Mouse (Mus musculus): ENCODE measurements at regions not wholly inside any gene's neighbourhood (a gene's known extent, or its start where the extent isn't known, plus 50 kb on each side); places are given as distances from the start of the nearest gene placed in this dataset.

DNA sequence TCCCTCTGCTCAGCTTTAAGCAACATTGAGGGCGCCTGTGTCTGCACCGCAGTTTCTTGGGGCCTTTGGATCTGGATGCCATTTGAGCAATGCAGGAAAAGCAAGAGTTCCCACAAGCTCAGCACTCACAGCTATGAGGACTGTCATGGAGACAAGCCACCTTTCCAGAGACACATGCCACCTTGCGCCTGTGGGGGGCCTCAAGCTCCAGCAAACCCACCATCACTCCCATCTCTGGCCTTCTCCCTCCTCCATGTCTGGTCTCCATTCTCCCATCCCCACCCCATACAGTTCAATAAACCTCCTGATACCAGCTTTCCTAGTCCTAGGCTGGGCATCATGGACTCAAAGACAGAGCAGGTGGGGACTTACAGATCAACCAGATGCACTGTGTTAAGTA lies 97.8 kb downstream of the Wdr11 start:
- no peak overlapping the region for H3K4me3 ChIP-seq (replicated peaks)
- H3K36me3 ChIP-seq: no peaks in the 10 kb centered on the region
- H3K9ac ChIP-seq (replicated peaks): no peak overlapping the region
- H3K9me3 ChIP-seq: no peaks in the 10 kb centered on the region
- peaks cover 7% of the 10 kb centered on the region; the same call in 1 of the 2 replicates for H3K27me3 ChIP-seq
- 95% methylated on average over 3 of the region's 3 CpGs for WGBS
- ATAC-seq: no peak
- H3K4me1 ChIP-seq (replicated peaks): no peaks in the 10 kb centered on the region
- no peak overlapping the region for H3K27ac ChIP-seq
- H3K4me2 ChIP-seq (replicated peaks): no peak overlapping the region

DNA sequence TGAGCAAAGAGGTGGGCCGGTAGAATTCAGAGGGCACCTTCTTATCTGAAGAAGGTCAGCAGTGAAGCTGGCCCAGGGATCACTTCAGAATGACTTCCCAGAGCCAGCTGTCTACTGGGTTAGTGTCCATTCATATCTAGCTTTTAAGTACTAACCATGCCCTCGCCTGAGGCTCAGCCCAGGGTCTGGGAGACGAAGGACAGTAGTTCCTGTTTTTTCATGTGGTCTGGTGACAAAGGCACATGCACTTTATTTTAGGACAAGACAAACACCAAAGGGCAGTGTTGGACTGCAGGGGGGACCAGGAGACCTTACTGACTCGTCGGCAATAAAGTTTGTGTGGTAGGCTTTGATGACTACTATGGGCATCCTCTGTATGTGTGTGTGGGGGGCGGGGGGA lies 99.2 kb downstream of the Wdr11 start:
- no peak overlapping the region for H3K27ac ChIP-seq
- ATAC-seq: no peak
- 89% methylated on average over 6 of the region's 6 CpGs for WGBS

DNA sequence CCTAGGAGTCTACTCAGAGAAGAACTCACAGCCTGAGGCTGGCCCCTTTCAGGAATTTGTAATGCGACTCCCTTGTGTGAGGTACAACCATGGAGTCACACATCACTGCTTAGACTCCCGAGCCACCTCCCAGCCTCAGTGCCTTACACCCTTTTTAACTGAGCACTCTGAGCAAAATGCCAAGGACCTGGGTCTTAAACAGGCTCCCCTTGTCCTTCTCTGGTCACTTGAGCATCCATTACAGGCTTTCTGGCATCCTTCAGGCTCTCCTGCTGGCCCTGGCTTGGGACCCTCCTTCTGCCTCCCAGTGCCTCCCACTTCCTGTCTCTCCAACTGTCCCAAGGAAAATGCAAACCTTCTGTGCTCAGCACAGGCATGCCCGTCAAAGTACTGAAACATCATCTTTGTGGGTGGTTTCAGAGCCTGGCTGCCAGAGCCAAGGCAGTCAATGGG lies 100.0 kb downstream of the Wdr11 start:
- 25% methylated on average over 3 of the region's 3 CpGs for WGBS
- Histone ChIP-seq H3K9me3 (no peaks in the 10 kb centered on the region), H3K9ac (replicated peaks) (no peak overlapping the region), H3K27me3 (peaks cover 7% of the 10 kb centered on the region; the same call in 1 of the 2 replicates), H3K36me3 (no peaks in the 10 kb centered on the region; the same call in 1 of the 2 replicates), H3K4me3 (replicated peaks) (no peak overlapping the region), H3K4me2 (replicated peaks) (no peak overlapping the region), H3K27ac (no peak overlapping the region), H3K4me1 (replicated peaks) (no peaks in the 10 kb centered on the region)
- ATAC-seq: no peak

More for the DNA sequence above, 99.2 kb downstream of the Wdr11 start:
- Histone ChIP-seq H3K9me3 (no peaks in the 10 kb centered on the region), H3K4me2 (replicated peaks) (no peak overlapping the region), H3K4me1 (replicated peaks) (no peaks in the 10 kb centered on the region), H3K9ac (replicated peaks) (no peak overlapping the region), H3K27me3 (peaks cover 7% of the 10 kb centered on the region; the same call in 1 of the 2 replicates), H3K36me3 (no peaks in the 10 kb centered on the region; the same call in 1 of the 2 replicates), H3K4me3 (replicated peaks) (no peak overlapping the region)

DNA sequence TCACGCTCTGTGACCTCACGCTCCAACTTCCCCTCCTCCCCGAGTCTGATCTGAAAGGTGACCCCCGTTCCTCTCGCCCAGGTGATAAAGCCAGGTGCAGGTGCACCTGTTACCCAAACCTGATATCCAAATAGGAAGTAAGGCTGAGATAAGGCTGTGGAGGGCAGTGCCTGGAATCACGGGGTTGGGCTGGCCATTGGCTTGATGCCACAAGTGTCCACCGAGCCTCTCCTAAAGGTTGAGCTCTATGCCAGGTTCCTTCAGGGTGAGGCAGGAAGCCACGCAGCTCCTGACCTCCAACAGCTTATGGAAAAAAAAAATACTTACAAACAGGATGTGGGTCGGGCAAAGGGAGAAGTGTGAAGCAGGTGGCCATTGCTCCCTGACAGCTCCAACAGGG lies 102.0 kb downstream of the Wdr11 start:
- no peaks in the 10 kb centered on the region for H3K4me1 ChIP-seq (replicated peaks)
- no peaks in the 10 kb centered on the region; the same call in 1 of the 2 replicates for H3K36me3 ChIP-seq
- H3K4me2 ChIP-seq (replicated peaks): no peak overlapping the region
- H3K9me3 ChIP-seq: no peaks in the 10 kb centered on the region
- 91% methylated on average over 9 of the region's 9 CpGs for WGBS
- H3K27me3 ChIP-seq: peaks cover 7% of the 10 kb centered on the region; the same call in 1 of the 2 replicates
- no peak for ATAC-seq
- H3K9ac ChIP-seq (replicated peaks): no peak overlapping the region
- no peak overlapping the region for H3K4me3 ChIP-seq (replicated peaks)
- no peak overlapping the region for H3K27ac ChIP-seq

DNA sequence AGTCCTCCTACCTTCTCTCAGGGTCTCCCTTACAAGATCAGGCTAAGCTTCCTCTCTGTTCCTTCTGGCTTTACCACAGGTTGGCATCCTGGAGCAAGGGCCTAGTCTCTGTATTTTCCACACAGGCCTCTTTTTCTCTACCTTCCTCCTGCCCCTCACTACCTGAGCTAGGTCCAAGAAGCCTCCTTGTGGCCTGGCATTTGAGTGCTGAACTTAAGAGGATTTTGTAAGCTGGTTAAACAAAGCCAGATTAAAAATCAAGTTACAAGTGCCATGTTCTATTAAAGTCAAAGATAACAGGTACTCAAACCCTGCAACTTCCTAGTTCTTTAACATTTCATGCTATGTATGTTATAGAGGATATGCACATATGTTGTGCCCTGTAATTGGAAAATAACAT lies 102.5 kb downstream of the Wdr11 start:
- no peak for ATAC-seq
- Histone ChIP-seq H3K27ac (no peak overlapping the region), H3K4me3 (replicated peaks) (no peak overlapping the region), H3K36me3 (no peaks in the 10 kb centered on the region; the same call in 1 of the 2 replicates), H3K27me3 (peaks cover 7% of the 10 kb centered on the region; the same call in 1 of the 2 replicates), H3K9me3 (no peaks in the 10 kb centered on the region), H3K9ac (replicated peaks) (no peak overlapping the region), H3K4me1 (replicated peaks) (no peaks in the 10 kb centered on the region), H3K4me2 (replicated peaks) (no peak overlapping the region)

DNA sequence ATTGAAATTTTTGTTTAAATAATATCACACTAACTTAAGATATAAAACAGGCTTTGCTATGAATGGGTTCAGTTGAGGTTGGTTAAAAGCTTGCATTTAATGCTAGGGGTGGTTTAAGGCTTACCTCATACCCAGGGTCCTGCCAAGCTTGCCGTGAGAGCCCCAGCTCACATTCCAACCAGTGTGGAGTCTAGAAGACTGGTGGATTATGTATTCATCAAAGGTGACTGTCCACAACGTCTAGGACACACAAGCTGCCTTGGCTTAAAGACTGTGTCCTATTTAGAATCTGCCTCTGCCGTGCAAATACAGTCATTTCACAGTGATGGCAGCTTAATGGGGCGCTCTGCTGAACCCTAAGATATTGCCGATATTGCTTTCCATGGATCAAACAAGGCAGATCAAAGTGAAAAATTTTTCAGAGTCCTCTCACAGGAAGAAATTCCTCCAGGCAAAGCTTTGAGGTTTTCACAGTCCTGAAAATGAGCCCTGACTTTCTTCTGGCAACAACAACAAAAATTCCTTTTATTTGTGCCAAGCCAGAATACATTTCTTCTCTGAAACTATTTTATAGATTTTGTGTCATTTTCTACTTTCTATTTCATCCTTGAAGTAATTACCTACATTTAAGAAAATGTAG lies 108.4 kb downstream of the Wdr11 start:
- Histone ChIP-seq H3K36me3 (no peaks in the 10 kb centered on the region), H3K27me3 (peaks cover 1% of the 10 kb centered on the region; the same call in 1 of the 2 replicates), H3K4me2 (replicated peaks) (no peak overlapping the region), H3K9ac (replicated peaks) (no peak overlapping the region), H3K4me3 (replicated peaks) (no peak overlapping the region), H3K27ac (no peak overlapping the region), H3K9me3 (no peaks in the 10 kb centered on the region), H3K4me1 (replicated peaks) (no peaks in the 10 kb centered on the region)
- no peak for ATAC-seq
- 70% methylated on average over 5 of the region's 5 CpGs for WGBS

DNA sequence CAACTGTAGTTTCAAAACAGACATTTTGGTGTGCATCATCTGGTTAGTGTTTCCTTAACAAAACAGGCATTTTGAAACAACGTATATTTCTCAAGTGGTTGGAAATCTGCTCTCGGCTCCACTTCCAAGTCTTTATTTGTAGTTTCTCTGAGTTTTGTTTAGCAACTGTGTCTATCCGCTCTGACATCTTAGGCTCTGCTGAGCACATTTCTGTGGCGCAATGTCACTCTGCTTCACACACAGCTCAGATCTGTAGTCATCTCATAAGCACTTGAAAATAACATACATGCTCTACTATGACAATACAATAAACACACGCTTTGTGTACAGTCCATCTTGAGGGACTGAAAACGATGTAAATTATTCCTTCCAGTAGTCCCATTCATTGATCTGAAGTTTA lies 135.9 kb downstream of the Wdr11 start:
- H3K27ac ChIP-seq: no peak overlapping the region

DNA sequence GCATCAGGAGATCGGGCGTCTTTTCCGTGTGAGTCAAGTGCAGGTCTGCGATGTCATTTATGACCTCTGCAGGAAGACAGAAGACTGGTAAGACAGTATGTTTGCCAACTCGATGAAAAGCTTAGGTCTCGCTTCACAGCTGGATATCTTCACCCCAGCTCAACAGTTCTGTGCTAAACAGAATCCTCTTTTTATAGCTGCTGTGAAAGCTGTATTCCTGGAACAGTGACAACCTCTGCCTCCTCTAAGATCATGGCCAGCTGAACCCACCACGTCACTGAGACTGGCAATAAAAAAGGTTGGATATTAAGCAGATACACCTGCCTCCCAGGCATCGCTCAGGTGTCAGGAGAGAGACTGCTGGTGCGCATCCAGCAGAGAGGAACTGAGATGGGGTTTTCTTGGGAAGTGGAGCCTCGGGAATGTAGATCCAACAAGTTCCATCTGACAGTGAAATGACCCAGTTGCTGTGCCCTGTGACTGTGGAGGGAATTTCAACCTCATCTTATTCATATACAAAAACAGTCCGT lies 138.1 kb downstream of the Wdr11 start:
- Histone ChIP-seq H3K4me2 (replicated peaks) (no peak overlapping the region), H3K4me1 (replicated peaks) (no peaks in the 10 kb centered on the region), H3K9me3 (no peaks in the 10 kb centered on the region), H3K27ac (no peak overlapping the region), H3K27me3 (0 out of 2 replicates have a peak, but pooled peaks cover 4% of the 10 kb centered on the region), H3K9ac (replicated peaks) (no peak overlapping the region), H3K4me3 (replicated peaks) (no peak overlapping the region), H3K36me3 (no peaks in the 10 kb centered on the region)
- 84% methylated on average over 11 of the region's 11 CpGs for WGBS
- ATAC-seq: no peak

More for the DNA sequence above, 135.9 kb downstream of the Wdr11 start:
- H3K9me3 ChIP-seq: no peaks in the 10 kb centered on the region
- H3K27me3 ChIP-seq: 0 out of 2 replicates have a peak, but pooled peaks cover 4% of the 10 kb centered on the region
- no peak overlapping the region for H3K9ac ChIP-seq (replicated peaks)
- no peak for ATAC-seq
- H3K4me1 ChIP-seq (replicated peaks): no peaks in the 10 kb centered on the region
- H3K36me3 ChIP-seq: no peaks in the 10 kb centered on the region
- H3K4me2 ChIP-seq (replicated peaks): no peak overlapping the region
- no peak overlapping the region for H3K4me3 ChIP-seq (replicated peaks)
- 91% methylated on average over 6 of the region's 6 CpGs for WGBS

DNA sequence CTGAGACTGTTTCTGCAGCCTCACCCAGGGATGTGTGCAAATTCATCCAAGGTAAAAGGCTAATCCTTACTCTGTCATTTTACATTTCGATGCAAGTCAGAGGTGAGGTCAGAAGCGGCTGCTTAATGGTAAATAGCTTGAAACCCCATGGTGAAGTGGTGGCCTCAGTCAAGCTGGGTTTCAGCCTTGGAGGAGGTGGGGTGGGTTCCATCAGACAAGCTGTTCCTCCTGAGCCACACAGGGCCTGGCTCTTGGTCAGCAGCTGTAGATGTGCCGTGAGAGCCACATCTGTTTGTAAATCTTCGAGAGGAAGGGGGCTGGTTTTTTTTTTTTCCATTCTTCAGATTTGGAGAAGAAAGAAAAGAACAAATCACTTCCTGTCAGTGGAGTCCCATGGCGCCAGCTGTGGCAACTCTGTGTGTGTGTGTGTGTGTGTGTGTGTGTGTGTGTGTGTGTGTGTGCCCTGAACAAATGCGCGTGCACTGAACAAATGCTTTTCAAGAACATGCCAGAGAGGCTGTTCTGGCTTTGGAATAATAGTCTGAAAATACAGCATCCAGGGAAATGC lies 139.2 kb downstream of the Wdr11 start:
- H3K36me3 ChIP-seq: no peaks in the 10 kb centered on the region
- H3K9ac ChIP-seq (replicated peaks): no peak overlapping the region
- no peak for ATAC-seq
- H3K4me1 ChIP-seq (replicated peaks): no peaks in the 10 kb centered on the region
- WGBS: 67% methylated on average over 7 of the region's 7 CpGs
- no peak overlapping the region for H3K27ac ChIP-seq
- no peak overlapping the region for H3K4me3 ChIP-seq (replicated peaks)
- H3K9me3 ChIP-seq: no peaks in the 10 kb centered on the region
- H3K4me2 ChIP-seq (replicated peaks): no peak overlapping the region
- 0 out of 2 replicates have a peak, but pooled peaks cover 4% of the 10 kb centered on the region for H3K27me3 ChIP-seq

DNA sequence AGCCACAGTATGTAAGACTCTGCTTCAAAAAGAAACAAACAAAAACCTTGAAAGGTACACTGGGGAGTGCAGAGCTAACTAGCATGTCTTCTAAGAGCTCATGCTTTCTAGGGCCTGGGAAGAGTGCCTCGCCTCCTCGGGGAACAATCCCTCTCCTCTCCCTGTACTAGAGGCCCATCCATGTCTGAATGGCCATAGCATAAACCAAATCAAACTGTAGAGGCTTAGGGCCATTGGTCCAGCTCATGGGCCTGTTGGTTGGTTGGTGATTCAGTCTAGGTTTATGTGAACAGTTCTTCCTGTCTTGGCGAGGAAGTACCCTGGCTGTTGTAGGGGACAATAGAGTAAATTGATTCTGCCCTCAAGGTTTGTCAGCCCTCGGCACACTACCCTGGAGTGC lies 151.0 kb downstream of the Wdr11 start:
- Histone ChIP-seq H3K27me3 (no peaks in the 10 kb centered on the region), H3K27ac (no peak overlapping the region), H3K4me3 (replicated peaks) (no peak overlapping the region), H3K4me2 (replicated peaks) (no peak overlapping the region), H3K36me3 (no peaks in the 10 kb centered on the region), H3K4me1 (replicated peaks) (peaks cover 17% of the 10 kb centered on the region), H3K9me3 (no peaks in the 10 kb centered on the region), H3K9ac (replicated peaks) (no peak overlapping the region)
- no peak for ATAC-seq
- WGBS: 88% methylated on average over 4 of the region's 4 CpGs

DNA sequence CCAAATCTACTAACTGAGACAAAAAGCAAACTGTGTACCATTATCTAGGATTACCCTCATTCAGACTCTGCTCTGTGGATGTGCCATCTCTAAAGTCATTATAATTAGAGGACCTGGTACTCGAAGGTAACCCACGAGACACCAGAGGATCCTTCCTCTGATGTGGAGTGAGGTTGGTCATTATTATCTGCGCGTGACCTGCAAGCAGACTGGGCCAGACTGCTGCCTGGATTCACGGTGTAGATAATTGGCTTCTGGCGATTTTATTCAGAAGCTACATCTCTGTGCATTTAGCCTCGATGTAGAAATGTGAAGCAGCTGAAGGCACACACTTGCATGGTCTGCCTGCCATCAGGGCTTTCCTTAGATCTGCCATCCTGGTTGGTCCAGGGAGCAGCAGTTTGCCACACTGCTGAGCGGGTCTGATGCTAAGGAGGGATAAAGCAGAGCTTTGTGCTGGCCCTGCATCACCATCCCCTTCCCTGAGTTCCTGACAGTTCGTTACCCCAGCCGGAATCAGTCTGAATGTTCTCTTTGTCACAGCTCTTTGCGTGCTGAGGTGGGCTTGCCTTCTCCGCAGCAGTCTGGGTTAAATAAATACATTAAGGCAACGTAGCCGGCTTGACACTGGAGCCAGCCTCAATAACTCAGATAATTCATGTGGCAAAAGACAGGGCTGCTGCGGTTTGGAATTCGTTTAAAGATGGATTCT lies 152.4 kb downstream of the Wdr11 start:
- peak; percentile 80 for ATAC-seq
- Histone ChIP-seq H3K27ac (peak overlapping the region; percentile 82), H3K4me2 (replicated peaks) (peak overlapping the region; percentile 26), H3K27me3 (no peaks in the 10 kb centered on the region), H3K4me3 (replicated peaks) (no peak overlapping the region), H3K9ac (replicated peaks) (peak overlapping the region; percentile 46; the same call in 1 of the 2 replicates), H3K36me3 (0 out of 2 replicates have a peak, but pooled peaks cover 3% of the 10 kb centered on the region), H3K4me1 (replicated peaks) (peaks cover 17% of the 10 kb centered on the region), H3K9me3 (peaks cover 8% of the 10 kb centered on the region)
- WGBS: 24% methylated on average over 16 of the region's 16 CpGs

DNA sequence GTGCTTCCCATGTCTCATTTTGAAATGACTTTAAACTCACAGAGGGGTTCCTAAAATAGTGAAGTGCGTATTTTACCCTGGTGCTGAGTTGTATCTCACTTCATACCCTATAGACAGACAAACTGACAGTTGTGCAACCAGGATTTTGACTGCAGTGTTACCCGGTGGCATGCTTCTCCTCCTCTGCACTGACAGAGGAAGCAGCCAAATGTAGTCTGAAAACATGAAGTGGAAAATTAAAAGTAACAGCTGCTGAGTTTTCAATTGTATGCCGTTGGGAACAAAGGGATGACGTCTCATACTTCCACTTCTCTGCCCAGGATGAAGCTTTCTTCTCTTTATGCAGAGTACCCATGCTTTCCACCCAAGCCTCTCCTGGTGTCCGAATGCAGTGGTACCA lies 155.0 kb downstream of the Wdr11 start:
- Histone ChIP-seq H3K9ac (replicated peaks) (no peak overlapping the region), H3K27ac (no peak overlapping the region), H3K4me2 (replicated peaks) (no peak overlapping the region), H3K4me1 (replicated peaks) (peaks cover 17% of the 10 kb centered on the region), H3K9me3 (peaks cover 10% of the 10 kb centered on the region), H3K27me3 (no peaks in the 10 kb centered on the region), H3K4me3 (replicated peaks) (no peak overlapping the region), H3K36me3 (0 out of 2 replicates have a peak, but pooled peaks cover 3% of the 10 kb centered on the region)
- WGBS: 67% methylated on average over 5 of the region's 5 CpGs
- ATAC-seq: no peak

Measured in midbrain, embryonic 13.5 days (tissue).